Mouse (Mus musculus) cerebellum, postnatal 10 days (tissue): ENCODE measurements at regions not wholly inside any gene's neighbourhood (a gene's known extent, or its start where the extent isn't known, plus 50 kb on each side); places are given as distances from the start of the nearest gene placed in this dataset.

Experiments used
- DNase-seq, 2 experiments: peaks; one replicate each; pipeline ENCODE4 v3.0.0; 2021; ENCODE audit warnings: mixed read lengths in 2 of 2

GRCm38 (mm10) chr9:111822094-111822493, 131.9 kb upstream of the Stac start:
- no peak for DNase-seq

- peak in 1 of 2 experiments; percentile 13 for DNase-seq
These were observed 127.3 kb upstream of the Stac start for GRCm38 (mm10) chr9:111817461-111817860.

- peak; percentile 77 to 78 for DNase-seq
These were observed 114.8 kb upstream of the Stac start for GRCm38 (mm10) chr9:111804931-111805330.

GRCm38 (mm10) chr9:111801381-111801780, 111.2 kb upstream of the Stac start:
- no peak for DNase-seq

- peak in 1 of 2 experiments; percentile 11 for DNase-seq
These were observed 110.7 kb upstream of the Stac start for GRCm38 (mm10) chr9:111800869-111801268.

- DNase-seq: peak; percentile 16 to 25
These were observed 88.8 kb upstream of the Stac start for GRCm38 (mm10) chr9:111778981-111779380.

GRCm38 (mm10) chr9:111777433-111778135, 87.4 kb upstream of the Stac start:
- DNase-seq: peak in 1 of 2 experiments; percentile 15

- DNase-seq: peak; percentile 51 to 53
These were observed 84.1 kb upstream of the Stac start for GRCm38 (mm10) chr9:111774229-111774628.

- no peak for DNase-seq
These were observed 72.7 kb upstream of the Stac start for GRCm38 (mm10) chr9:111762653-111763468.

GRCm38 (mm10) chr9:111755235-111755634, 65.1 kb upstream of the Stac start:
- no peak for DNase-seq

- peak; percentile 44 to 47 for DNase-seq
These were observed 56.0 kb upstream of the Stac start for GRCm38 (mm10) chr9:111746151-111746550.

- DNase-seq: peak; percentile 70 to 79
These were observed 55.1 kb upstream of the Stac start for GRCm38 (mm10) chr9:111745206-111745605.
